Mouse (Mus musculus) ES-E14 (cell line): ENCODE data around the gene Foxj1.

Experiments
- CHD2 ChIP-seq: IDR thresholded peaks from 2 replicates; pipeline ENCODE4 v1.6.1; 2014; ENCODE audit warnings: mild to moderate bottlenecking, low read depth, low read length, inconsistent platforms
- HCFC1 ChIP-seq: IDR thresholded peaks from 2 replicates; pipeline ENCODE4 v1.6.1; 2012; ENCODE audit warnings: low read length, inconsistent platforms, borderline replicate concordance; ENCODE audit not compliant: insufficient read depth
- MAFK ChIP-seq: IDR thresholded peaks from 2 replicates; pipeline ENCODE4 v1.6.1; 2014; ENCODE audit warnings: mild to moderate bottlenecking, low read depth, low read length, inconsistent platforms; ENCODE audit not compliant: insufficient read depth
- ZC3H11A ChIP-seq: IDR thresholded peaks from 2 replicates; pipeline ENCODE4 v1.6.1; 2012; ENCODE audit warnings: low read depth, mild to moderate bottlenecking, inconsistent platforms, low read length, borderline replicate concordance
- ZNF384 ChIP-seq: IDR thresholded peaks from 2 replicates; pipeline ENCODE4 v1.6.1; 2012; ENCODE audit warnings: low read depth, low read length, inconsistent platforms

DNA sequence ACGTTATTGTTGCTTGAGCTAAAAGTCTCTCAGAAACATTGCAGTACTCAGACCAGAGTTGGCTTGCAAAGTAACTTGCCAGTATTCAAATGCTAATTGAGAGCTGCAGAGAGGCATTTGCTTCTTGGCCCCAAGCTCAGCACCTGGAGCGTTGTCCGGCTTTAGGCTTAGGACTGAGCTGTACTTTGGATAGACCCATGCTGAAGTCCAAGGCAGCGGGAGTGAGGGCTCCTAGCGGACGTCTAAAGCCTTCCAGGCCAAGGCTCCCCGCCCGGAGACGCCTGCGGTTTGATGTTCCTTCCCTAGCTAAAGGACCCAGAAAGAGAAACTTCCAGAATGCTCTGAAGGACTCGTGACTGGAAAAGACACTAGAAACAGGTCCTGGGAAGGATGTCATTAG lies 53.1 kb downstream of the Foxj1 start:
- no peak for TF ChIP-seq ZNF384
- TF ChIP-seq ZC3H11A: no peak
- no peak for TF ChIP-seq HCFC1
- no peak for TF ChIP-seq CHD2
- no peak for TF ChIP-seq MAFK
